Mouse (Mus musculus): ENCODE measurements around the gene Ppp1r1c. TPM values are rescaled to one million over a fixed set of nuclear protein-coding genes. Genes with fewer than 3 reads are reported as not detected.
"Not testable (repeated sequence)": the region's sequence is repeated elsewhere in the genome, so short reads cannot be mapped to it uniquely, and the experiment has no call there.

Gene Ppp1r1c
- polyA plus RNA-seq, 1 experiment from 2014 or later, result 6.6 TPM

GRCm38 (mm10) chr2:79815708-79816484 lies 108.3 kb downstream of the Ppp1r1c start:
- Histone ChIP-seq H3K27me3 (replicated peaks; ENCODE audit: control insufficient read depth, insufficient read depth, low read length) (no peaks in the 10 kb centered on the region), H3K9ac (ENCODE audit: low read depth, low read length) (no peak overlapping the region), H3K4me2 (ENCODE audit: low read length) (no peak overlapping the region), H3K9me3 (ENCODE audit: control insufficient read depth, low read length) (no peaks in the 10 kb centered on the region), H3K27ac (ENCODE audit: low read depth, low read length) (no peak overlapping the region), H3K4me1 (ENCODE audit: control insufficient read depth, insufficient read depth, low read depth, low read length) (no peaks in the 10 kb centered on the region), H3K4me3 (ENCODE audit: low read length) (no peak overlapping the region), H3K36me3 (ENCODE audit: control insufficient read depth, insufficient read depth, low read length) (no peaks in the 10 kb centered on the region)
- ATAC-seq, result no peak
- 73% methylated on average over 3 of the region's 3 CpGs for WGBS

DNA sequence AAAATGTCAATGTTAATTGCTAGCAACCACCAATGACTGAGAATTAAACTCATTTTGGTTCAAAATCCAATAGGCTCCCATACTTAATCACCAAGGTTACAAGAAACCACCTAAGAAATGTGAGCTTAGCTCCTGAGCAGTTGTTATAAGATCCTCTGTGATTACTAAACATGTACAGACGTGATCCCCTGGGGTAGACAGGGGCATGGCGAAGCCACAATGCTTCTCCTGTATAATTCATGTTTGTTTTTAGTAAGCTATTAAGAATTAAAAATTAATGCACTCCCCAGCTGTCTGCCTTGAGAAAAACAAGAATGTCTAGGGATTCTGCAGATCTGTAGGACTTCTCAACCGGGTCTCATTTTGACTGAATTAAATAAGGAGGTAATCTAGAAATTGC lies 112.0 kb downstream of the Ppp1r1c start:
- WGBS, result 59% methylated on average over 3 of the region's 3 CpGs
- Histone ChIP-seq H3K4me2 (ENCODE audit: low read length) (no peak overlapping the region), H3K9ac (ENCODE audit: low read depth, low read length) (no peak overlapping the region), H3K4me1 (ENCODE audit: control insufficient read depth, insufficient read depth, low read depth, low read length) (no peaks in the 10 kb centered on the region), H3K9me3 (ENCODE audit: control insufficient read depth, low read length) (no peaks in the 10 kb centered on the region), H3K27me3 (replicated peaks; ENCODE audit: control insufficient read depth, insufficient read depth, low read length) (no peaks in the 10 kb centered on the region), H3K4me3 (ENCODE audit: low read length) (no peak overlapping the region), H3K36me3 (ENCODE audit: control insufficient read depth, insufficient read depth, low read length) (no peaks in the 10 kb centered on the region), H3K27ac (ENCODE audit: low read depth, low read length) (no peak overlapping the region)
- ATAC-seq, result no peak

GRCm38 (mm10) chr2:79825853-79826252 lies 118.3 kb downstream of the Ppp1r1c start:
- no peak overlapping the region for H3K4me3 ChIP-seq (ENCODE audit: low read length)
- no peaks in the 10 kb centered on the region for H3K4me1 ChIP-seq (ENCODE audit: control insufficient read depth, insufficient read depth, low read depth, low read length)
- no peaks in the 10 kb centered on the region for H3K27me3 ChIP-seq (replicated peaks; ENCODE audit: control insufficient read depth, insufficient read depth, low read length)
- WGBS, result 84% methylated on average over 4 of the region's 4 CpGs
- no peak for ATAC-seq
- H3K9ac ChIP-seq (ENCODE audit: low read depth, low read length), result no peak overlapping the region
- no peak overlapping the region for H3K27ac ChIP-seq (ENCODE audit: low read depth, low read length)
- H3K9me3 ChIP-seq (ENCODE audit: control insufficient read depth, low read length), result no peaks in the 10 kb centered on the region
- H3K36me3 ChIP-seq (ENCODE audit: control insufficient read depth, insufficient read depth, low read length), result no peaks in the 10 kb centered on the region
- H3K4me2 ChIP-seq (ENCODE audit: low read length), result no peak overlapping the region

- H3K4me1 ChIP-seq (ENCODE audit: control insufficient read depth, insufficient read depth, low read depth, low read length), result no peaks in the 10 kb centered on the region
- no peak for ATAC-seq
- no peak overlapping the region for H3K4me2 ChIP-seq (ENCODE audit: low read length)
- no peak overlapping the region for H3K4me3 ChIP-seq (ENCODE audit: low read length)
- no peak overlapping the region for H3K9ac ChIP-seq (ENCODE audit: low read depth, low read length)
- no peak overlapping the region for H3K27ac ChIP-seq (ENCODE audit: low read depth, low read length)
- H3K9me3 ChIP-seq (ENCODE audit: control insufficient read depth, low read length), result no peaks in the 10 kb centered on the region
- H3K27me3 ChIP-seq (replicated peaks; ENCODE audit: control insufficient read depth, insufficient read depth, low read length), result no peaks in the 10 kb centered on the region
- WGBS, result 83% methylated on average over 6 of the region's 6 CpGs
- H3K36me3 ChIP-seq (ENCODE audit: control insufficient read depth, insufficient read depth, low read length), result no peaks in the 10 kb centered on the region
These were observed 131.5 kb downstream of the Ppp1r1c start for GRCm38 (mm10) chr2:79839090-79839489.

DNA sequence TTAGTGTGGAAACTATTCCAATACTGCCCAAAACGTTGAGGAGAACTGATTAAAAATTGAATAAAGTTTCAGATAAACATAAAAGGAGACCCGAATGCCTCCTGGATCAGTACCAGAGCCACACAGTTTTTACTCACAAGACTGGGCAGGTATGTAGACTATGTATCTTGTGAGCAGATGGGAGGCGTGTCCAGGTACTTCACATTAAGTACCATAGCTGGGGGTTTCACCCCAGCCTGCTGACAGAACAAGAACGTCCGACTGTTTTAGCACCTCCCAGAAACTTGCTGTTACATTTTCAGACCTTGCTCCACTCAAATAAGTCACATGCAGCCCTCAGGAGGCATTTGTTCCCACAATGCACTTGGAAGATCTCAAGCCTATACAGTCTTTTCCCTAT lies 131.9 kb downstream of the Ppp1r1c start:
- Histone ChIP-seq H3K36me3 (ENCODE audit: control insufficient read depth, insufficient read depth, low read length) (no peaks in the 10 kb centered on the region), H3K4me1 (ENCODE audit: control insufficient read depth, insufficient read depth, low read depth, low read length) (no peaks in the 10 kb centered on the region), H3K9me3 (ENCODE audit: control insufficient read depth, low read length) (no peaks in the 10 kb centered on the region), H3K4me2 (ENCODE audit: low read length) (no peak overlapping the region), H3K9ac (ENCODE audit: low read depth, low read length) (no peak overlapping the region), H3K4me3 (ENCODE audit: low read length) (no peak overlapping the region), H3K27ac (ENCODE audit: low read depth, low read length) (no peak overlapping the region), H3K27me3 (replicated peaks; ENCODE audit: control insufficient read depth, insufficient read depth, low read length) (no peaks in the 10 kb centered on the region)
- WGBS, result 81% methylated on average over 5 of the region's 5 CpGs
- no peak for ATAC-seq

DNA sequence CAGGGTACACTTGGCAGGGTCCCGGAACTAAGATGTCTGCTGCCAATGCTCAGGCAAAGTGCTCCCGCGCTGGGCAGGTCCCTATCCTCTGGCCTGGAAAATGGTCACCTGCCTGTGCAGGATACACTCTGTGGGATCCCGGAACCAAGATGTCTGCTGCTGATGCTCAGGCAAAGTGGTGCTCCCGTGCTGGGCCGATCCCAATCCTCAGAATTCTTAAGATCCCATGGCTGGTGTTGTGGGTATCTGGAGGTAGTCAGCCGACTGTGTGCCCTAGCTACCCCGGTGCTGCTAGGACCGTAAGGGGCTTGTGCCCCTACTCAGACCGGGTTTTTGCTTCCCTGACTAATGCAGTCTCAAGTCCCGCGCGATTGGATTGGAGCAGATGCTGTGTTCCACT lies 139.8 kb downstream of the Ppp1r1c start:
- H3K36me3 ChIP-seq (ENCODE audit: control insufficient read depth, insufficient read depth, low read length); H3K9ac ChIP-seq (ENCODE audit: low read depth, low read length); H3K27ac ChIP-seq (ENCODE audit: low read depth, low read length); H3K4me3 ChIP-seq (ENCODE audit: low read length); H3K27me3 ChIP-seq (replicated peaks; ENCODE audit: control insufficient read depth, insufficient read depth, low read length); H3K9me3 ChIP-seq (ENCODE audit: control insufficient read depth, low read length); H3K4me2 ChIP-seq (ENCODE audit: low read length); ATAC-seq; H3K4me1 ChIP-seq (ENCODE audit: control insufficient read depth, insufficient read depth, low read depth, low read length): not testable (repeated sequence)
- WGBS, result 91% methylated on average over 13 of the region's 13 CpGs

DNA sequence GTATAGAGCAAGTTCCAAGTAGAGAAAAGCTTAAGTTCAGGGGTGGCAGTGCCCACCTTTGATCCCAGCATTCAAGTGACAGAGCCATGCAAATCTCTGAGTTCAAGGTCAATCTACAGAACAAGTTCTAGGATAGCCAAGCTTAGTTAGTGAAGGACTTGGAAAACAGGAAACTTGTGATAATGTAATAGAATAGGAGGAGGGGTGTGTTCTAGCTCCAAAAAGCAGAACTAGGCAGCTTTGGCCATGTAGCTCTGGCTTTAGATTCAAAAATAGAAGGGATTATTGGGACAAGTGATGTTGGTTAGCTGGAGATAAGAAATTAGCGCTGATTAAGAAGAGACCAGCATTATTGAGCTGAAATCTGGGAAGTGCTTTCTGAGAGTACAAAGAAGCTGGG lies 149.3 kb downstream of the Ppp1r1c start:
- Histone ChIP-seq H3K9me3 (ENCODE audit: control insufficient read depth, low read length) (no peaks in the 10 kb centered on the region), H3K4me3 (ENCODE audit: low read length) (no peak overlapping the region), H3K36me3 (ENCODE audit: control insufficient read depth, insufficient read depth, low read length) (no peaks in the 10 kb centered on the region), H3K9ac (ENCODE audit: low read depth, low read length) (no peak overlapping the region), H3K4me1 (ENCODE audit: control insufficient read depth, insufficient read depth, low read depth, low read length) (no peaks in the 10 kb centered on the region), H3K27ac (ENCODE audit: low read depth, low read length) (no peak overlapping the region), H3K4me2 (ENCODE audit: low read length) (no peak overlapping the region), H3K27me3 (replicated peaks; ENCODE audit: control insufficient read depth, insufficient read depth, low read length) (no peaks in the 10 kb centered on the region)
- no peak for ATAC-seq
- 97% methylated on average over 1 of the region's 1 CpGs for WGBS

DNA sequence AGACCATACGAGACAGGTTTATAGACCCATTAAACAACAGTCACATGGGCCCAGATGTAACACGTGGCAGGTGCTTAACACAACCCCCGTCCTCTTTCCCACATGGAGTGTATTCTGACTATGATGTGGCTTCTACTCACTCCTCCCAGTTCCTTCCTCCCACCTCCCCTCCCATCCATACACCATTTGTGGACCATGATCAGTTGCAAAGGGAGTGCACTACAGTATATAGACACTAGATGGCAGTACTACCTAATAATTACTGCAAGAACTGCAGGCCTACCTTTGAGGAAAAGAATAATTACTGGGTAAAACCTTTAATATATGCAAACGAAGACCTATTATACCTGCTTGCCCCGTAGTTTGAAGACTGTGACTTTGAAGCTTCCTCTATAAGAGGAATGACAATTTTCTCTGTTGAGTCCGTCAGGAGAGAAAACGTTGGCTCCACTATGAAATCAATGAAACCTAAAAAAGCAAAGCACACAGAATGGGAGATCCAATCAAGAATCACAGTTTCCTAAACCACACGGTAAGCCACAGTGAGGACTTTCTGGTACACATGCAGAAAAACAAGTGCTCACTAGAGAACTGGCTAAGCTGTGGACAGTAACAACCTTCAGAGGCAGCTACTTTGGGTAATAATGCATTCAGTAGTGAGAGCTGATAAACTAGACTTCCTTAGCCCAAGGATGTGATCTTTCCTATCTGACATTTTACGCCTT lies 157.9 kb downstream of the Ppp1r1c start:
- Histone ChIP-seq H3K36me3 (ENCODE audit: control insufficient read depth, insufficient read depth, low read length) (no peaks in the 10 kb centered on the region), H3K4me1 (ENCODE audit: control insufficient read depth, insufficient read depth, low read depth, low read length) (no peaks in the 10 kb centered on the region), H3K4me3 (ENCODE audit: low read length) (no peak overlapping the region), H3K4me2 (ENCODE audit: low read length) (no peak overlapping the region), H3K9me3 (ENCODE audit: control insufficient read depth, low read length) (no peaks in the 10 kb centered on the region), H3K9ac (ENCODE audit: low read depth, low read length) (no peak overlapping the region), H3K27me3 (replicated peaks; ENCODE audit: control insufficient read depth, insufficient read depth, low read length) (no peaks in the 10 kb centered on the region), H3K27ac (ENCODE audit: low read depth, low read length) (no peak overlapping the region)
- WGBS, result 44% methylated on average over 9 of the region's 9 CpGs
- peak; percentile 92 for ATAC-seq

Measured in hindbrain, embryonic 16.5 days (tissue).